In genomic region chr12:75352410-75352809, GRCm38 (mm10) we compare ENCODE assay signal across 9 mouse cellular contexts. TPM values are rescaled to one million over a fixed set of nuclear protein-coding genes. Genes with fewer than 3 reads are reported as not detected.
DNase-seq lines count a peak whose midpoint lies in the region; ATAC-seq and TF ChIP-seq lines count a peak whose summit lies in the region.
"Had no signal": no experiment of that assay in that cellular context is flagged by ENCODE, and none has a peak within 500 bp of the region (broad histone marks: within the 10 kb centered on the region; RNA-seq: fewer than 3 reads in every experiment).

No protein-coding gene starts in this region.

- no peak overlapping the region for H3K9ac ChIP-seq in hindbrain, embryonic 11.5 days (ENCODE audit: low read depth, low read length)
- H3K9ac ChIP-seq: liver, embryonic 13.5 days had no signal

- H3K4me2 ChIP-seq in hindbrain, embryonic 11.5 days (replicated peaks; ENCODE audit: low read depth, low read length) = no peak overlapping the region
- H3K4me2 ChIP-seq: liver, embryonic 13.5 days had no signal

- peaks cover 20% of the 10 kb centered on the region for H3K4me1 ChIP-seq in embryonic fibroblast, embryonic 13.5 days (ENCODE audit: control insufficient read depth, insufficient read depth, low read length)
- no peaks in the 10 kb centered on the region for H3K4me1 ChIP-seq in hindbrain, embryonic 11.5 days (replicated peaks; ENCODE audit: control insufficient read depth, insufficient read depth, low read length)
- H3K4me1 ChIP-seq: liver, embryonic 13.5 days had no signal

- no peak for TF ChIP-seq CTCF in embryonic fibroblast, embryonic 13.5 days (IDR thresholded peaks at IDR 0.05; ENCODE audit: borderline replicate concordance, insufficient read depth, low read length)

- no peaks in the 10 kb centered on the region for H3K36me3 ChIP-seq in hindbrain, embryonic 11.5 days (ENCODE audit: control insufficient read depth, insufficient read depth, low read length)
- H3K36me3 ChIP-seq: liver, embryonic 13.5 days had no signal

- WGBS in hindbrain, embryonic 11.5 days = 77% methylated on average over 6 of the region's 6 CpGs

- H3K9me3 ChIP-seq in hindbrain, embryonic 11.5 days (ENCODE audit: control insufficient read depth, low read length) = no peaks in the 10 kb centered on the region
- H3K9me3 ChIP-seq: liver, embryonic 13.5 days had no signal

- no peak for ATAC-seq in hindbrain, embryonic 11.5 days (ENCODE audit: low FRiP score)

- H3K4me3 ChIP-seq in embryonic fibroblast, embryonic 13.5 days (ENCODE audit: insufficient read depth, low read length) = no peak overlapping the region
- H3K4me3 ChIP-seq in hindbrain, embryonic 11.5 days (ENCODE audit: low read depth, low read length) = no peak overlapping the region
- H3K4me3 ChIP-seq: liver, embryonic 13.5 days had no signal

- no peak for TF ChIP-seq POLR2A in embryonic fibroblast, embryonic 13.5 days (IDR thresholded peaks at IDR 0.05; ENCODE audit: low read depth, low read length)

- H3K27ac ChIP-seq in embryonic fibroblast, embryonic 13.5 days (ENCODE audit: insufficient read depth, low read length) = peak overlapping the region; percentile 82
- no peak overlapping the region for H3K27ac ChIP-seq in hindbrain, embryonic 11.5 days (ENCODE audit: low read depth, low read length)
- H3K27ac ChIP-seq: liver, embryonic 13.5 days had no signal

- peak; percentile 23 to 41 for DNase-seq in cerebellum, postnatal 36 days
- DNase-seq in cerebellum, adult 8-10 months = no peak
- DNase-seq in kidney, adult 8-10 months = peak; percentile 9 to 19
- peak; percentile 69 for DNase-seq in lung, postnatal 36 days
- DNase-seq in embryo, embryonic 10.5 days (ENCODE audit: low spot score) = no peak
- DNase-seq in layer of hippocampus, adult 11-12 months (ENCODE audit: low spot score) = no peak
- DNase-seq in hindbrain, embryonic 11.5 days (ENCODE audit: low spot score) = no peak
- DNase-seq: liver, embryonic 13.5 days had no signal

- no peaks in the 10 kb centered on the region for H3K27me3 ChIP-seq in hindbrain, embryonic 11.5 days (ENCODE audit: control insufficient read depth, insufficient read depth, low read length)
- H3K27me3 ChIP-seq: liver, embryonic 13.5 days had no signal

RNA-seq across cellular contexts. Expression of gene Rhoj, which starts 44.3 kb away (rescaled TPM):
- polyA plus RNA-seq in embryonic fibroblast, embryonic 13.5 days (2011; ENCODE audit: insufficient read length, low read depth, missing spikeins) = 72.7 and 81.9 TPM in 2 replicates
- polyA plus RNA-seq in hindbrain, embryonic 11.5 days (2014; fragmentation: Nextera tagmentation; extraction: Ambion mirVana) = 36.1 and 42.6 TPM in 2 replicates

Comparison
In these comparisons a context has a peak if more than half of its experiments do, and no peak if none do; other contexts are left out.
1. DNase-seq: peak in cerebellum, postnatal 36 days (2 of 2), kidney, adult 8-10 months (2 of 2) and lung, postnatal 36 days (single experiment); none in cerebellum, adult 8-10 months (single experiment), embryo, embryonic 10.5 days (single experiment), layer of hippocampus, adult 11-12 months (single experiment) and hindbrain, embryonic 11.5 days (single experiment).